Mouse (Mus musculus) midbrain, embryonic 16.5 days (tissue): ENCODE results near the gene Spin2f. TPM values are rescaled to one million over a fixed set of nuclear protein-coding genes. Genes with fewer than 3 reads are reported as not detected.
"Not testable (repeated sequence)": the region's sequence is repeated elsewhere in the genome, so short reads cannot be mapped to it uniquely, and the experiment has no call there.

Experiments
- ATAC-seq: fragments of 200-750 bp; cut with Nextera tagmentation; 2 replicates; pipeline ENCODE4 v1.8.0; 2017; ENCODE audit warnings: moderate TSS enrichment
- H3K27ac ChIP-seq: fragments of 300-500 bp; sonication (generic); 2 replicates; pipeline ENCODE4 v1.5.1; 2014; ENCODE audit warnings: mild to moderate bottlenecking, low read length, mixed read lengths
- H3K27me3 ChIP-seq: fragments of 300-500 bp; sonication (generic); 2 replicates; pipeline ENCODE4 v1.6.1; 2014; ENCODE audit warnings: low read depth, low read length, mixed read lengths; ENCODE audit not compliant: control insufficient read depth, insufficient read depth
- H3K36me3 ChIP-seq: fragments of 300-500 bp; sonication (generic); 2 replicates; pipeline ENCODE4 v1.6.1; 2014; ENCODE audit warnings: mild to moderate bottlenecking, low read length, moderate library complexity, mixed read lengths; ENCODE audit not compliant: control insufficient read depth, insufficient read depth
- H3K4me1 ChIP-seq: fragments of 300-500 bp; sonication (generic); 2 replicates; pipeline ENCODE4 v1.6.1; 2014; ENCODE audit warnings: mild to moderate bottlenecking, low read length, mixed read lengths; ENCODE audit not compliant: control insufficient read depth, insufficient read depth
- H3K4me2 ChIP-seq: fragments of 300-500 bp; sonication (generic); 2 replicates; pipeline ENCODE4 v1.6.1; 2014; ENCODE audit warnings: mild to moderate bottlenecking, low read length, mixed read lengths
- H3K4me3 ChIP-seq: fragments of 300-500 bp; sonication (generic); 2 replicates; pipeline ENCODE4 v1.5.1; 2014; ENCODE audit warnings: low read depth, mild to moderate bottlenecking, low read length, moderate library complexity, mixed read lengths
- H3K9ac ChIP-seq: fragments of 300-500 bp; sonication (generic); 2 replicates; pipeline ENCODE4 v1.6.1; 2014; ENCODE audit warnings: low read depth, low read length, mixed read lengths
- H3K9me3 ChIP-seq: fragments of 300-500 bp; sonication (generic); replicated peaks from 2 replicates; pipeline ENCODE4 v1.6.1; 2014; ENCODE audit warnings: mild to moderate bottlenecking, low read length, mixed read lengths; ENCODE audit not compliant: control insufficient read depth, poor library complexity, severe bottlenecking
- WGBS: fragments of 180-500 bp; shearing (Covaris S2); extraction: QIAGEN DNeasy Blood & Tissue Kit; methylation state at CpG from one replicate; pipeline ENCODE4 v1.1.7; 2014; 5-methylcytosine and 5-hydroxymethylcytosine counted together
- polyA plus RNA-seq: library from polyadenylated mRNA; unstranded; fragments of >200 nt; fragmentation: Nextera tagmentation; extraction: Ambion mirVana; gene quantifications from 2 replicates; pipeline ENCODE4 v1.2.1, GENCODE M21; 2015

The Spin2f gene
- polyA plus RNA-seq, result not detected in 2 replicates

DNA sequence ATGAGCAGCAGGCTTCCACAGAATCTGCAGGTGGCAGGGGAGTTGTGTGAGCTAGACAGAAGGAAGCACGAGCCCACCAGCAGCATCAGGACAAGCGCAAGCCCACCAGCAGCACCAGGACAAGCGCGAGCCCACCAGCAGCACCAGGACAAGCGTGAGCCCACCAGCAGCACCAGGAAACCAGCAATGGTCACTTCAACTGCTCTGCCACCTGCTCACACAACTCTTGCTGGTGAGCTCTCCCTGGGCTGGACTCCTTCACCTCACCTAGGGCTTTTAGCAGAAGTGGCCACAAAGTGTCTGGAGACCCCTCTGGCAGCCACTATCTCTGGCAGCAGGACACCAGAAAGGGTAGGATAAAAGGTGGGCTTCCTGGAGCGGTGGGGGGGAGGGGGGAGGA lies at the start of gene Spin2f:
TSS of gene Spin2f (plus strand) at position 301 of the 400 bp plus-strand sequence.
- not testable (repeated sequence) for ATAC-seq, H3K36me3 ChIP-seq, H3K4me2 ChIP-seq, H3K27me3 ChIP-seq, H3K9me3 ChIP-seq, H3K4me3 ChIP-seq, H3K27ac ChIP-seq, H3K9ac ChIP-seq, H3K4me1 ChIP-seq
- 42% methylated on average over 1 of the region's 6 CpGs for WGBS

DNA sequence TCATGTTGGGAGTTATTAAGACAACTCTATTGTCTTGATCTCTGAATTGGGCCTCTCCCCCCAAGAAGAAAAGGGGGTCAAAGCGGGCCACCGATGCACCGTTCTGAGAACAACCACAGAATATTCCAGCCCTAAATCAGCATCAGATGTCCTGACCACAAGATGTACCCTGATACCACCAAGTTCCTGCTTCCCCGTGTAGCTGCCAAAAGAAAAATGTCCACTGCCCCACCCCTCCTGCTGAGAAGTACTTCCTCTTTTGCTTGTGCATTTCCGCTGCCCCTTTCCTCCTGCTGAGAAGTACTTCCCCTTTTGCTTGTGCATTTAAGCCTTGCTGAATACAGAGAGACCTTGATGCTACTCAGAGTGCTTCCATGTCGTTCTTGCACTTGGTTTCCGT lies 41.6 kb upstream of the Spin2f start:
- H3K27ac ChIP-seq, H3K27me3 ChIP-seq: not testable (repeated sequence)

DNA sequence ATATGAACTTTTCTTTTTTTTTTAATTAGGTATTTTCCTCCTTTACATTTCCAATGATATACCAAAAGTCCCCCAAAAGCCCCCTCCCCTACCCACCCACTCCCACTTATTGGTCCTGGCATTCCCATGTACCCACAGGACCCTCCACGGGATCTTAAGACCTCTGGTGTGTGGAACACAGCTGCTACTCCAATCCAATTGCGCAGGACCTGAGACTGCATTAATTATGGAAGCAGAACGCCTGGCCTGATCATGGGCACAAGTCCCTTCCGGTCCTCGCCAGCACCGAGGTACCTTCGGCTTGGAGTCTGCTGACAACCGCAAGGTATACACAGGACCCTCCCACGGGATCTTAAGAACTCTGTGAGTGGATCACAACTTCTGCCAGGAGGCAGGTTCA lies 30.2 kb upstream of the Spin2f start:
- H3K36me3 ChIP-seq, H3K4me2 ChIP-seq, H3K9ac ChIP-seq, ATAC-seq, H3K4me1 ChIP-seq, H3K4me3 ChIP-seq, H3K27me3 ChIP-seq, H3K27ac ChIP-seq: not testable (repeated sequence)
- peaks cover 13% of the 10 kb centered on the region for H3K9me3 ChIP-seq
- WGBS, result 86% methylated on average over 9 of the region's 9 CpGs

More for the DNA sequence above, 41.6 kb upstream of the Spin2f start:
- not testable (repeated sequence) for H3K4me2 ChIP-seq, ATAC-seq, H3K9ac ChIP-seq, H3K4me3 ChIP-seq, H3K4me1 ChIP-seq, H3K9me3 ChIP-seq, H3K36me3 ChIP-seq
- WGBS, result 90% methylated on average over 7 of the region's 7 CpGs

DNA sequence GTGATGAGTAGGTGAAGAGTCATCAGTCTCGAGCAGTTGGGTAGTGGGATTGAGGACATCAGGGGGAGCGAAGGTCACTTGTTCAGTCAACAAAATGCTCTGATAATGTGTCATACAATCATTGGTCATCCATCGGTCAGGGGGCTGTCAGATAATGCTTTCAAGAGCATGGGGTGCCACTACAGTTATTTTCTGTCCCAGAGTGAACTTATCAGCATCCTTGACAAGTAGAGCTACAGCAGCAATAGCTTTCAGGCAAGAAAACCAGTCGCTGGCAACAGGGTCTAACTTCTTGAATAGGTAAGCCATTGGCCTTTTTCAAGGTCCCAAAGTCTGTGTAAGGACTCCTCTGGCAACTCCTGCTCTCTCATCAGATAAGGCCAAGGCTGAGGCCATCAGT lies 18.6 kb upstream of the Spin2f start:
- not testable (repeated sequence) for H3K27ac ChIP-seq, ATAC-seq, H3K36me3 ChIP-seq, H3K4me1 ChIP-seq, H3K27me3 ChIP-seq, H3K4me3 ChIP-seq, H3K4me2 ChIP-seq, H3K9ac ChIP-seq
- 67% methylated on average over 4 of the region's 4 CpGs for WGBS
- peaks cover 21% of the 10 kb centered on the region for H3K9me3 ChIP-seq

DNA sequence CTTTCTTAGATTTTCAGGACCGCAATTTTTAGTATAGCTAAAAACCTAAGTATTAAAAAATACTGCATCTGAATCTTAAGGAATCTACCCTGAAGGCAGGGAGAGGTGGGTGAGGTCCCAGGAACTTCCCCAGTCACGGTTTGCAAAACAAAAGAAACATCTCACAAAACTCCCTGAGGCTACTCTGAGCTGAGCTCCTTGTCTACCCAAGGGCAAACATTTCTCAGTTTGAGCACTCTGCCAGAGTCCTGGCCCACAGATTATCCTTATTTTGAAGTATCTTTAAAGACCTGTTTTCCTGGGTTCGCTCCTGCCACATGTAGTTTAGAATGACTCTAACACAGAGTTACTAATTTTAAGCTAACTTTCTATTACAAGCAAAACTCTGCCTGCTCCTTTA lies 11.9 kb upstream of the Spin2f start:
- H3K27me3 ChIP-seq, H3K4me2 ChIP-seq, H3K9ac ChIP-seq, H3K4me3 ChIP-seq, H3K27ac ChIP-seq, H3K36me3 ChIP-seq, H3K4me1 ChIP-seq, ATAC-seq, H3K9me3 ChIP-seq: not testable (repeated sequence)
- WGBS, result 79% methylated on average over 3 of the region's 3 CpGs

Other genes starting within 250 kb of the Spin2f start
- not detected in 2 replicates for gene Btbd35f29, start 136.2 kb upstream of the Spin2f start, polyA plus RNA-seq
- not detected in 2 replicates for gene Btbd35f26, start 82.6 kb downstream of the Spin2f start, polyA plus RNA-seq
- not detected in 2 replicates for gene Btbd35f19, start 130.0 kb downstream of the Spin2f start, polyA plus RNA-seq